Mouse (Mus musculus) layer of hippocampus, adult 18-20 months (tissue): ENCODE data around the gene Nelfb. TPM values are rescaled to one million over a fixed set of nuclear protein-coding genes. Genes with fewer than 3 reads are reported as not detected.
A peak's percentile ranks its signal among the peaks of the same experiment; 100 is the strongest.

Source experiments
- DNase-seq, 2 experiments: peaks; one replicate each; pipeline ENCODE4 v3.0.0; 2022; ENCODE audit warnings: low spot score in 2 of 2
- total RNA-seq, 2 experiments: library from RNA; stranded (reverse); gene quantifications; 2 replicates each; pipeline ENCODE4 v1.2.3; 2021

Nelfb gene
- total RNA-seq, 2 experiments from 2014 or later: 56.7 to 60.0 TPM

DNA sequence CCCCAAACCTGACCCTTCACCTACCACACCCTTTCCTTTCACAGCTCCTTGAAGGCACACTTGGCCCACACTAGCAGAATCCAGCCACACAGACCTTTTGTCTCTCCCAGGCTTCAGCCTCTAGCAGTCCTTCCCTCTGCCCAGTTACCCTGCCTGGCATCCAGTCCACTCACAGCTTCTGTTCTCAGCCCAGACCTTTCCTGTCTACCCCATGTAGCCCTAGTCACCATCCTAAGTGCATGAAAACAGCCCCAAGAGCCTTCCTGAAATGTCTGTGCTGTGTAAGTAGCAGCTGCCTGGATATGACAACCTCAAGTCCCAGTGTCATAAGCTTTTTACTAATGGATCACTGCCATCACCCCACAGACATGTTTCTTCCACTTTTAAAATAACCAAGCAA, 13.3 kb downstream of the Nelfb start:
- no peak for DNase-seq

DNA sequence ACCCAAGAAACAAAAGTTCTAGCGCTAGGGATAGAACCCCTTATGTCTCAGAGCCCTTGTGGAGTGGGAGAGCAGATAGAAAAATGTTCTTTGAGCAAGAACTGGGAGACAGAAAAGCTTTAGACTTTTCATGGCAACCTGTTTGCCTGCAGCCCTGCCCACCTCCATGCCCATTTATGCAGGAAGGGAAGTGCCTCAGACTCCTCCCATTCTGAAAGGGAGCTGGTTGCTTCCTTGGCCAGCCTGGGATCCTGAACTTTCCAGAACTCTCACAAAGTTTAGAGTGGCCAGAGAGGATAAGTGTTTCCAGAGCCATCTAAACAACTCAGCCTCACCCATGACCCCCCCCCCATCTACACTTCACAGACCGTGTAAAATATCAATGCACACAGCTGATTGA, 14.1 kb downstream of the Nelfb start:
- no peak for DNase-seq

DNA sequence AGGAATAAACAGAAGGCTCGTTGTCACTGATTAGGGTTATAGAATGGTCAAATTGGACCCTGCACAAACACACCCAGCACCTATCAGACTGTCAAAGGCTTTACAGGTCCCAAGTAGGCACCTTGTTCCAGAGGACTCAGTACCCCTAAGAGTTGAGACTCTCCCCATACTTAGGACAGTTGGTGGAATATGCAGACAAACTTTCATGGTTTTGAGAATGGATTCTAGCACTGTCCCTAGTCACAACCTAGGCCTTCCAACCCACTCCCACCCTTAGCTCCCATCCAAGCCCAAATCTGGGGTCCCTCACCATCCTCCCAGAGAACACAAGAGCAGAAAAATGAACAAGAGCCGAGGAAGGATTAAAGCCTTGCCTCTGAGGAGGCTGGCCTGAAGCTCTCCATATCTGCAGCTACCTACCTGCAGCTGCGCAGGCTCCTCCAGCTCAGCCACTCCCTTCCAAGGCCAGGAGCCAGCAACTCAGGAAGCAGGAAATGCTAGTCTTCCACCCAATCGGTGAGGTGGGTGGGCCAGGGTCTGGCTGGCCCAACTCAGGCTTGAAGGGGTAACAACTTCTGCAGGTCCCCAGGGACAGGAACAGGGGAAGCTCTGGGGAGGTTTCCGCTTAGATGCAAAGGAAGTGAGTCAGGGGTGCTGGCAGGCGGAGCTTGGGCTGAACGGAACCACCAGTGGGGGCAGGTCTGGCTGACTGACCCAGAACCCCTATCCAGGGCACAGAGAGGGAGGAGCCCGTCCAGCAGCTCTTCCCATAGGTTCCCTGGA, 14.9 kb downstream of the Nelfb start, which contains the start of gene Tor4a:
Tor4a (minus strand) TSS at position 715 of the 783 bp plus-strand sequence.
- DNase-seq: no peak

DNA sequence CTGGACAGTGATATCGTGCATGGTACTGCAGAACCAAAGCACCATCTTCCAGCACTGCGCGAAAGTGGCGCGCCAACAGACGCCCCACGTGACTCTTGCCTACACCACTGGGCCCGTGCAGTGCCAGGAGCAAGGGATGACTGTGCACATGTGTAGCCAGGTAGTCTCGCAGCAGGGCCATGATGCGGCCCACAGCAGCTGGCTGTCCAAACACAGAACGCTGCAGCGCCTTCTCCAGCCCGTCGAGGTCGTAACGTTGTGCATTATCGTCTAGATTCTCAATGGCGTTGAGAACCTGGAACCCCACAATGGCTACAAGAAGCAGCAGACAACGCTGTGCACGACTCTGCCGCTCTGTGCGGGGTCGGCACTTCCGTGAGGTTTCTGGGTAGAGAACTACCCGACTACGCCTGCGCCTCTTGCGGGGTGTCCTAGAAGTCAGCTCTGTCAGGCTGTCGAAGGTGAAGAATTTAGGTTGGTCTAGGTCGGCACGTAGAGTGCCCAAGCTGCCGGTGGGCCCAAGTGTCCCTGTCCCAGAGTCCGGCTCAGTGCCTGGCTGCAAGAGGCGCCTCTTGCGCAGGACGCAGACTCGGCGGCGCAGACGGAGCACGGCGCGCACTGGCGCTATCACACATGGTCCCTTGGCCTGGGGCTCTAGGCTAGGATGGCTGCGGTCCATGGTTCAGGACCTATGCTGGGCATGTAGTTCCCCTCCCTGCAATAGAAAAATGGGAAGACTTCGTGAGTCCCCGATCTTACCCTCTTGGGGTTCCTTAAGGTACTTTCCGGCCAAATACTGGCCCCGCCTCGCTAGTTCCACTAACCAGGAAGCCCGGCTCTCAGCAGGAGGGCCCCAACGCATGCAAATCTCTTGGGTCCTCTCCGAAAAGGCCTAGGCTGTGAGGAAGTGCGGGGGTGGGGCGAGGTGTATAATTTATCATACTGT, 15.8 kb downstream of the Nelfb start:
- no peak for DNase-seq

DNA sequence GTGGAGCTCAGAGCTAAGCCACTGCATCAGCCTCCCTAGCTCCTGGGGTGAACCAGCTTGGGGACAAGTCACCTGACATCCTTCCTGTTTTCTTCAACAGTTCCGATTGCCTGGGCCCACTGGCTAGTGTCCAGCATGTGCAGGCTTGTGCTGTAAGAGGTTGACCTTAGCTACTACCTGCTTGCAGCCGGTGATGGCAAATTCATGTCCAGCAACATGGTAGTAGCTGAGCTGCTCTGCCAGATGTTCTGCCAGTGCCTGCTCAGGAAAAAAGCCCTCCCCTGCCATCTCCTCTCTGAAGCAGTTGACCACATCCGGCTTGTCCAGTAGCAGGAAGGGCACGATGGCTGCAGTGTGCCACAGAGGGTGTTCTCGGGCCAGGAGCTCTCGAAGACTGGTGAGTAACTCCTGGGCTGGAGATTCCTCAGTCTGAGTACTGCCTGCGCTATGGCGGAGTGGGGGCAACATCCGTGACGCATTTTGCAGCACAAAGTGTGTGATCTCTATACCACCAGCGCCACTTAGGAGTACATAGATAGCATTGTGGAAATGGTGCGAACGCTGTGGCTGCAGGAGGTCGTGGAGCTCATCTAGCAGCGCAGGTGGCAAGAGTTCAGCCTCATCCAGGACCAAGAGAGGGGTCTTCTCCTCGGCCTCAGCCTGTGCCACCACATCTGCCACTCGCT, 16.7 kb downstream of the Nelfb start:
- no peak for DNase-seq

DNA sequence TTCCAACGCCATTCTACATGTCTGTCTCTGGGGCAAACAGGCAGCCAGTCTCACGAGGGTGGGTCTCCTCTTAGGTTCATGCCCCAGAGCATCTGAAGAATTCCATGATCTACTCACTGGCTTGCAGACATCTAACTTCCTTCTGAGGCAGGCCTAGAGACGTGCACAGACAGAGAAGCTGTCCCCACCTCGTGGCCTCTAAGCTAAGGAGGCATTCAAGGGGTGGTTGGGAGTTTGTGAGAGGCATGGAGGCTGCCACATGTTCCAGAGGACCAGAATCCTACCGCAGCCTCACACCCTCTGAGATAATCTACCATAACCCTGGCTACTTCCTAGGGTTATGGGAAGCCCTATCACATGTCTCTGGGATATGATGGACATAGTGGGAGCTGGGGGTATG, 17.3 kb downstream of the Nelfb start:
- no peak for DNase-seq

DNA sequence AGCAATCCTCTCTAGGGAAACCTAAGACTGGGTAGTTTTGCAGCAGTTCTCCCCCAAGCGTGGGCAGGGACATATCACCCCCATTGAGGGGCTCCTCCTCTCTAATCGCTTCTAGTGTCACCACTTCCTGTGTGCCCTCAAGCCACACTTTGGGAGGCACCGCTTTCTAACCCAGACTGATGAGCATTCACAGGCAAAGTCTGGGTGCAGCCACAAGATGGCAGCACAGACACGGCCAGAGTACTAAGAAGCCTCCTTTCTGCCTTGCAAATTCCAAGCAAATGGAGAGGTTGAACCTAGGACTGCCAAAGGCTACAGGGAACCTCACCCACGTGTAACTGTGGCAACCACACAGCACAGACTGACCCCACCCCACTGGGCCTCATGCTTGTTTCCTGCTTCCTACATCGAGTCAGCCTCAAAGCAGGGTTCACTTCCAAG, 17.9 kb downstream of the Nelfb start:
- DNase-seq: peak; percentile 72 to 90

DNA sequence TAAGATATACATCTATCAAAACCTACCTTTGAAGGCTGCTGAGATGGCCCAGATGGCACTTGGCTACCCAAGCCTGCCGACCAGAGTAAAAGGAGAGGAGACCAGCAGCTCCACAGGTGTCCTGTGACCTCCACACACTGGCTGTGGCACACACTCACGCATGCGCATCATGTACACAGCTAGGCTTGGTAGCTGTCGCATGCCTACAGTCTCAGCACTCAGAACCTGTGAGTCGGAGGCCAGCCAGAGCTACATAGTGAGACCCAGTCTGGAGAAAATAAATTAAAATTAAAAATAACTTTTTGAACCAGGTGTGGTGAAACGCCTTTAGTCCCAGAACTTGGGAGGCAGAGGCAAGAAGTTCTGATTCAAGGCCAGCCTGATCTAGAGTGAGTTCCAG, 23.4 kb downstream of the Nelfb start:
- DNase-seq: no peak

DNA sequence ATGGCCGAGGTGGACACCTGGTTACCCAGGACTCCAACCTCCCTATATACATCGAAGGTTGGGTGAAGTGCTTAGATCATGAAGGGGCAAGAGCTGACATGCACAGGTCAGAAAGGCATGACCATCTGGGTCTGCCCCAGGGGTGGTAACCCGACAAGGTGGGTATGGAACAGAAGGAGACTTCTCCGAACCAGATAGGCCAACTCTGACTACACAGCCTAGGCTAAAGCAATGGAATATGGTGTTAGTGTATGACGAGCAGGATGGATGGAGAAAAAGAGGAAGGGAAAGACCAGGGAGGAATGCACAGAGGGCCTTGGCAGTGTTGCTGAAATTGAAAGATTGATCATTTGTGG, 24.7 kb downstream of the Nelfb start:
- no peak for DNase-seq

DNA sequence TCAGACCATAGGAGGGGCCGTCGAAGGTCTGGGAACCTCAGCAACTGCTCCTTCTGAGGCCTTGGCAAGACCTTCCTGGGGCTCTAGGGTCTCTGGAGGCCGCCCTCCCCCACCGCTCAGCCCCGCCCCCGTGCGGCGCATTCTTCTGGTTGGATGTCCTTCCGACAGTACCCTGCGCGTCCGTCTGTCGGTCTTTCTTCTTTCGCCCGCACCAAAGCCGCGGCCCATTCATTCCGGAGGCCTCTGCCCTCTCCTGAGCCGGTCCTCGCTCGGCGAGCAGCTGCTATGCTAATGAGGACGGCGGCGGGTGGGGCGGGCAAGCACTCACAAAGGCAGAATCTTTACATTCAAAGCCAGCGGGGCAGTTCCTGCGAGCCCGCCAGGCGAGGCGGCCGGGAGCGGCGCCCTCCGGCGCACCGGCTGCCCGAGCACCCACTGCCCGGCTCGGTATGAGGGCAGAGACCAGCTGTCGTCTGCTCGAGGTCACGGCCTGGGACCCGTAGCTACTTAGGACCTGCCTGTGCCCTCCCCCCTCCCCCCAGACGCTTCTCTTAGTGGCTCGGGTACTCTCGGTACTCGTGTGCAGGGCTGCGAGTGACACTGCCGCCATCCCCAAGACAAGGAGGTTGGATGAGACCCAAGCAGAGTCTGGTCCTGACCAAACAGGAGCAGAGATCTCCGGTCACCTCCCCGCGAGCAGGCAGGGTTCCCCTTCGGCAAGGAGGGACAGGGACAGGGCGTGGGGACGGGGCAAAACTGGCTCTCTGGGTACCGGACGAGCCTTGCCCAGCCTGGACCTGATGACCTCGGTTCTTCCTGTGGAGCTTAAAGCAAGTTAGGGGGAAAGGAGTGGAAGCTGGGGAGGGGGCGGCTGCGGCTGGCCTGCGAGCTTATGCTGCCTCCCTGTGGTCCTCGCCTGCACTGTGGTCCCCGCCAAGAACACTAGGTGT, 25.4 kb downstream of the Nelfb start:
- no peak for DNase-seq

DNA sequence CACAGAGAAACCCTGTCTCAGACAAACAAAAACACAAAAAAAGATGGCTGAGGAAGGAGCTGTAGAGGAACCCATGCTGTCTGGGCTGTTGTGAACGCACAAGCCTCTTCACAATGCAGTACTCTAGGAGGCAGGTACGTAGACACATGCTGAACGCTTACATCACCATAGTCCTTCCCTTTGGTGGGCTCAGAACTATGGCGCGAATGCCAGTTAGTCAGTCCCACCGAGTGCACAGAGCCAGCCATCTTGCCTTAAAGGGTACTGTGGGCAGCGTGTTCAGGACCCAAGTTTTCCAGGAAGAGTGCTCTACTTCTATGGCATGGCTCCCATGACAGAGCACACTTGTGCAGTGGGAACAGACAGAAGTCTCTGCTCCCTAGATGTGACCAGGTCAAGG, 26.8 kb downstream of the Nelfb start:
- no peak for DNase-seq

DNA sequence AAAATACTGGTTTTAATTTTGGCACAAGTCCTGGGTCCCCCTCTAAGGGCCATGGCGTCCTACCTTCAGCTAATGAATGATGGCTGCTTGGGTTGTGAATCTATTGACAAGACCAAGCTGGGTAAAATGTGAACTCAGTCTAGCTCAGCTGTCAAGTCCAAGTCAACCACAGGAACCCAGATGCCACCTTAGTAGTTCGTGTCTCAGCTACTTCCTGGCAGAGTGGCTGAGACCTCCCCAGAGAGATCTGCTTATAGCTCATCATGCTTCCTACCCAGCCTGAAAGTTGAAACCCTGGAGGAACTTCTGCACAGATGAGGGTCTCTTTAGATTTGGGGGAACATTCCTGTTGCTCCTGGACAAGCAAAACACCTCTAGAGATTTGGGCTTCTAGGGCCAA, 28.0 kb downstream of the Nelfb start:
- DNase-seq: no peak

DNA sequence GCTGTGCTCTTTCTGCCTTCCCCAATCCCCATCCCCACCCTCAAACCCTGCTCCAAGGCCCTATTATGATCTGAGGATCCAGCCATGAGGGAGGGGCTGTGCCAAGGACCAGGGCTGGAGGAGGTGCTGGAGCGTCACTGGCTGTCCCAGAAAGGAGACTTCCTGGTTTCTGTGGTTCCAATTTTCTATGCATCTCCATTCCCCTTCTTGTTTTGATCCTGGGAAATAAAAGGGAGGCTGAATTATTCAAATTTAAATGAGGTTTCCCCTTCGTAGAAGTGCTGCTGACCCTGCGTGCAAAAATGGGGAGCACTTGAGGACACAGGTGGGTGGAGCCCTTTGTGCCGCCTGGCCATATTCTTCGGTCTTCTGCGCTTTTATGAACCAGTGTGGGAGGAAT, 28.6 kb downstream of the Nelfb start:
- no peak for DNase-seq

DNA sequence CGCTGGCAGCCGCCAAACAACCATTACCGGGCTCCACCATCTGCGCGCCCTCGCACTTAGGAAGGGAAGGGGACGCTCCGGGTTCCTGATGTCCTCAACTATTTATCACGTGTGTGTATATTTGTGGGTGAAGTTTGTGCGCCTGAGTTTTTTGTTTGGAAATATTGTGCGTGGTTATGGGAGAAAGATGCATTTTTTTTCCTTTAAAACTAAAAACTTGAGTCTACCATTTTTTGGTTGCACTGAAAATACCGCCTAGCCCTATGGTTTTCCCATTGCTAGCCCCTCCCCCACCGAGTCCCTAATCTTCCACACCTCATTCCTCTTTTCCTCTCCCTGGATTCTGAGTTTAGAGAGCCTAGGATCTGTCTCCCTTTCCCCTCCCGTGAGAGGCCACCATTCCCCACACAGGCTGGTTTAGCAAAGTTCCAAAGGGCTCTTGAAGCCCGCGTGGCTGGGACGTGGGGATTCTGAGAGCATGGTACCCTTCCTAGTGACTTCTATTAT, 29.3 kb downstream of the Nelfb start:
- no peak for DNase-seq

DNA sequence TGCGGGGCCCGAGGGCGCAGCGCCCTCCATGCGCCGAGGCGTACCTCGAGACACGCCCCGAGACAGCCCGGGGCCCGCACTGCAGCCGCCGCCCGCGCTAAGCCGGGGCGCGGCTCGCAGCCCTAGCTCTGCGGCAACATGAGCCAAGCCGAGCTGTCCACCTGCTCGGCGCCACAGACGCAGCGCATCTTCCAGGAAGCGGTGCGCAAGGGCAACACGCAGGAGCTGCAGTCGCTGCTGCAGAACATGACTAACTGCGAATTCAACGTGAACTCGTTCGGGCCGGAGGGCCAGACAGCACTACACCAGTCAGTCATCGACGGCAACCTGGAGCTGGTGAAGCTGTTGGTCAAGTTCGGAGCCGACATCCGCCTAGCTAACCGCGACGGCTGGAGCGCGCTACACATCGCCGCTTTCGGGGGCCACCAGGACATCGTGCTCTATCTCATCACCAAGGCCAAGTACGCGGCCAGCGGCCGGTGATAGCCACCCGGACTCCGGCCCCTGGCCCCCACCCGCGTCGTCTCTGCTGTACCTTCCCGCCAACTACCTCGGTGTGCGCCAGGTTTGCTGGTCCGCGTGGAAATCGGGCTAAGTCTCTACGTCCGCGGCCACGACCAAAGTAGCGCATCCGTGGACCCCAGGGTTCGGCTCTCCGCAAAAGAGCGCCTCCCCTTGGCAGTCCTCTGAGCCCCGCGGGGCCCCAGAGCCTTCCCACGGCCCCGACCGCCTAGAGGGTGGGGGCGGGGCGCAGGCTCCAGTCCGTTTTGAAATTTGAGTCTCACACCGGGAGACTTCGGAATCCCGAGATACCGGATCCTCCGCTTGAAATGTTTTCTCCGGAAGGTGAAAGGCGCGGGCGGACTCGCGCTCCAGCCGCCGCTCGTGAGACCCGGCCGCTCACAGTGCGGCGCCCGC, 30.1 kb downstream of the Nelfb start:
- no peak for DNase-seq

DNA sequence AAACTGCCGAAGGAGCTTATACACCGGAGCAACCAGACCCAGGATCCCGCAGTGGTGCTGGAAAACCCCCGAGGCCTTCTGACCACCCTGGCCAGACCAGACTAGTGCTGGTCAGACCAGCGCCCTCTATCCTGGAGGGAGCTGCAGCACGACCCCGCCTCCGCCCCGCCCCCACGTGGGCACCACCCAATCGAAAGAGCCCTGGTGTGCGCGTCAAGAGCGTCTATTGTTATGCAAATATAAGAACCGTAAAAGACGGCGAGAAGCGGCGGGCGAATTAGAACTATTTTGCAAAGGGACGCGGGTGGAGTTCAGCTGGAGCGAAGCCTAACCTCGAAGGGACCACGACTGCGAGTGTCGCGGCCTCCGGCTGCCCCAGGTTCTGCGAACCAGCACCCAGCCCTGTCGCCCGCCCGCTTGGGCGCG, 30.8 kb downstream of the Nelfb start, which contains the start of gene Nrarp:
Nrarp (plus strand) TSS at position 281 of the 426 bp plus-strand sequence.
- peak; percentile 87 to 96 for DNase-seq

DNA sequence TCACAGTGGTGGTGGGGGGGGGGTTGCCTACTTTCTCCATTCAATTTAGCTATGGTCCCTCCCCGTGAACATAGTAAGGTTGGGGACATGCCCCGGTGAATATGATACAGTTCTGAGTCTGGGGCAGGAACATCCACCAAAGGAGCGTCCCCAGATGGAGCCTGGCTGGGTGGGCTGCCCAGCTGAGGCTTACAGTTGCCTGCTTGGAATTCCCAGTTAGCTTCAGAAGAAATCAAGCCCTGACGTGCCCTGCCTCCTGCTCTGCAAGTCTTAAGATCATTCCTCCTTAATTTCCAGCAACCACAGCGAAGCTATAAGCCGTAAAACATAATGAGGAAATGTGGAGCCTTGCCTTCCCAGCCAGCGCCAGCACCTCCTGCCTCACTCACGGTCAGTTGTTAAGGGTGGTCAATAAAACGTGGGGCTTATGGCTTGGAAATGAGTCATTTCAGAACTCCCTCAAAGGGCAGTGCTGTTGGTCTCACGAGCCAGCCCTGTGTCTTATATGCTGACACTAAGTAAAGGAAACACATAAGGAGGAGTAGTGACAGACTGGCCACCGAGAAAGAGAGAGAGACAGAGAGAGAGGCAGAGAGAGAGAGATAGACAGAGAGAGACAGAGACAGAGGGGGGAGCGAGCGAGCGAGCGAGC, 31.6 kb downstream of the Nelfb start:
- DNase-seq: no peak

DNA sequence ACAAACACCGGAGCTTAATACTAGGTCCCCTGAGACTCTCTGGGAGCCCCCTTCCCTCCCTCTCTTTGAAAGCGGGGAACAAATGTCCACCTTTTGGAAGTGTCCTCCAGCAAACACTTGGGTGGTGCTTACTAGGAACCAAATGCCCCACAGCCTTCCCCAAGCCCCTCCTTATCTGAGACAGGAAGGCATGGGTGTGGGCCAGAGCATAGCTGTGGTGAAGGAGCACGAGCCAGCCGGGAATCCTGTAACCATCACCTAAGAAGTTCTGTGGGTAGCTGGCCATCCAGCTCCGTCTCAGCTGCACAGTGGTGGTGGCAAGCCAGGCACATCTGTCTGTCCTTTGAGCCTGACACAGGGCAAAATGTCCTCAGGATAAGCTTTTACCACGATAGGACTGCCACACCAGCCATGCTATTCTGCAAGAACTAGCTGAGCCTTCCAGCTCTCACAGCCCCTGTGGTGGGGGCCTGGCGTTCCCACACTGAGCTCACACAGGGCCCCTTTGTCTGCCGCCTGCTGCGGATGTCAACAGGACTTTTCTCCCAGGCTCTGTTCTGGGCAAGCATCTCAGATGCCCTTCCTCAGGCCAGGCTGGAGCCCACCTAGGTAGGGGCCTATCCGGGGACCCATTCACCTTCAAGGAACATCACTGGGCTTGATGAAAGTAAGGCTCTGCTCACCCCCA, 32.9 kb downstream of the Nelfb start:
- DNase-seq: no peak
